Mouse (Mus musculus): ENCODE data around the gene Lif.

DNA sequence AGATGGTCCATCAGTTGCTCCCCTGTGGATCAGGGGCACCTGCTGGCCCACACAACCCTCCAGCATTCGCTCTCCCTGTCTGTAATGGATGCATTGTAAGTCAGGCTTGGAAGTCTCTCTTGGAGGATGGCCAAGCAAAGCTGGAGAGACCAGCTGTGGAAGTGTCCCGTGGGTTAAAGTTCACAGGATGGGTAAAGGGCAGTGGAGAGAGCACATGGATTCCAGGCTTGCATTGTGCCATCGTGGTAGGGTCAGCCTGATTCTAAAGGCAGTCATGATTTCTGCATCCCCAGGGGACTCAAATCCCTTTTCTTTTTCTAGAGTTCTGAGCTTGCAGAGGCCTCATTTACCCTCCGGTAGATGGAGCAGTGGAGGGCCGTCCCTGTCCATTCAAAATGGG lies 399 bp downstream of the Lif start:
- TF ChIP-seq CTCF (IDR thresholded peaks at IDR 0.05; ENCODE audit: insufficient read depth, low read depth, low read length) (no peak), POLR2A (IDR thresholded peaks at IDR 0.05; ENCODE audit: insufficient read depth, low read depth, low read length) (no peak)
